Mouse (Mus musculus): ENCODE measurements at regions not wholly inside any gene's neighbourhood (a gene's known extent, or its start where the extent isn't known, plus 50 kb on each side); places are given as distances from the start of the nearest gene placed in this dataset.

DNA sequence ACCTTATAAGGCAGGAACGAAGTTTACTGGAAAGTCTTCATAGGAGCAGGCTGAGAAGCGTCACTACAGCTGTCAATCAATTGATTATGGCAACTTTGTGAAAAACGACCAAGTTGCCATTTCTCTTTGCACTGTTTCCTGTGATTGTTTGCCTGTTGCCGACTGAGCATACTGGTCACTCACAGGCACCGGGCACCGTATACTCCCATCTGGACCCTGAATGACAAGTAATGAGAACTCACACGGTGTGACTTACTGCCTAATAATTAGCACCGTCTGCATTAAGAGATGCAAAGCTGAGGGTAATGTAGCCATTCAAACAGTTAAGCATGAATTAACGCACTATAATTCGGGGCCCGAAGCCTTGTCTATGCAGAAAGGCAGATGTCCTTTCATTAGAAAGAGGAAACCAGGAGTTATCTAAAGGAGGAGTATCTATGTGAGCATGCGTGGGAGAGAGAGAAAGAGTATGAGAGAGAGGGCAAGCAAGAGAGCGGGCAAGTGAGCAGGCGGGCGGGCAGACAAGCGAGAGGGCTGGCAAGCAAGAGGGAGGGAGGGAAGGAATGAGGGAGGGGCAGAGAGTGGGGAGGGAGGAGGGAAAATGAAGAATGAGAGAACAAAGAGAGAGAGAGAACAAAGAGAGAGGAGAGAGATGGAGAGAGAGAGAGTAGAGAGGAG is 231.4 kb upstream of the Arid2 start:
- H3K36me3 ChIP-seq (ENCODE audit: control insufficient read depth in 1 of 2, insufficient read depth in 2 of 2, low read length in 2 of 2): no peaks in the 10 kb centered on the region

DNA sequence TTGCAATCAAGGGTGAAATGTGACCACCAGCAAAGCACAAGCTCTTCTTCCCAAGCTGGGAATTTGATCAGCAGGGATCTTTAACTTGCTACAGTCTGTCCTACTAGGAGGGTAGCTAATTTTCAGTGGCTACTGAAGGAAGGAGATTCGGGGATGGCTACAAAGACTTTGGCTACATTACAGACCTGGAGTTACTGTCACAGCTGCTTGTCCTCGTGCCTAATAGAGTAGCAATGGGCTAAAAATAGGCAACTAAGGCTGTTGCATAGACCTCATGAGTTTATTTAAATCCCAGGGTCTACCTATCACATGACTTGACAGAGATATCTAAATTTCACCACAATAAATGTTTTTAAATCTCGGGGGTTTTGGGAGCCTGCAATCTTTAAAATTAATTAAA is 227.7 kb upstream of the Arid2 start:
- peaks cover 0 to 8% of the 10 kb centered on the region in 2 experiments; a peak in 3 of 4 replicates for H3K27me3 ChIP-seq (ENCODE audit: control insufficient read depth in 1 of 2, insufficient read depth in 2 of 2, low read length in 2 of 2)
- no peaks in the 10 kb centered on the region for H3K79me2 ChIP-seq (ENCODE audit: control insufficient read depth, insufficient read depth, low read length, poor library complexity)
- H3K36me3 ChIP-seq (ENCODE audit: control insufficient read depth in 1 of 2, insufficient read depth in 2 of 2, low read length in 2 of 2): no peaks in the 10 kb centered on the region
- H3K9me3 ChIP-seq (replicated peaks; ENCODE audit: insufficient read depth, low read length): no peaks in the 10 kb centered on the region
- no peak overlapping the region for H3K4me3 ChIP-seq (ENCODE audit: control insufficient read depth in 1 of 2, insufficient read depth in 1 of 2, low read depth in 2 of 2, low read length in 2 of 2)
- TF ChIP-seq MYC (IDR thresholded peaks at IDR 0.05; ENCODE audit: low read depth, low read length) (no peak), NELFE (IDR thresholded peaks at IDR 0.05; ENCODE audit: low read depth, low read length) (no peak)
- DNase-seq (ENCODE audit: low read depth, low spot score): no peak
- H3K27ac ChIP-seq (ENCODE audit: control insufficient read depth, low read depth, low read length): no peak overlapping the region
- no peaks in the 10 kb centered on the region for H3K4me1 ChIP-seq (ENCODE audit: control insufficient read depth in 1 of 2, insufficient read depth in 2 of 2, low read length in 2 of 2)
- no peak overlapping the region for H3K9ac ChIP-seq (ENCODE audit: control insufficient read depth, low read depth, low read length, poor library complexity, severe bottlenecking)

More for the DNA sequence above, 231.4 kb upstream of the Arid2 start:
- Histone ChIP-seq H3K4me3 (ENCODE audit: control insufficient read depth in 1 of 2, insufficient read depth in 1 of 2, low read depth in 2 of 2, low read length in 2 of 2) (no peak overlapping the region), H3K27ac (ENCODE audit: control insufficient read depth, low read depth, low read length) (no peak overlapping the region), H3K79me2 (ENCODE audit: control insufficient read depth, insufficient read depth, low read length, poor library complexity) (no peaks in the 10 kb centered on the region), H3K27me3 (ENCODE audit: control insufficient read depth in 1 of 2, insufficient read depth in 2 of 2, low read length in 2 of 2) (peaks cover 0 to 7% of the 10 kb centered on the region in 2 experiments; a peak in 3 of 4 replicates), H3K9ac (ENCODE audit: control insufficient read depth, low read depth, low read length, poor library complexity, severe bottlenecking) (no peak overlapping the region), H3K9me3 (replicated peaks; ENCODE audit: insufficient read depth, low read length) (no peaks in the 10 kb centered on the region), H3K4me1 (ENCODE audit: control insufficient read depth in 1 of 2, insufficient read depth in 2 of 2, low read length in 2 of 2) (no peaks in the 10 kb centered on the region)
- no peak for DNase-seq (ENCODE audit: low read depth, low spot score)
- TF ChIP-seq EP300 (IDR thresholded peaks at IDR 0.05; ENCODE audit: low read depth in 1 of 2, low read length in 2 of 2) (no peak), MYC (IDR thresholded peaks at IDR 0.05; ENCODE audit: low read depth, low read length) (no peak), ZNF384 (IDR thresholded peaks at IDR 0.05; ENCODE audit: low read depth, low read length) (no peak), POLR2AphosphoS2 (IDR thresholded peaks at IDR 0.05; ENCODE audit: low read length) (no peak), E2F4 (IDR thresholded peaks at IDR 0.05; ENCODE audit: borderline replicate concordance, low read depth, low read length) (no peak), USF1 (IDR thresholded peaks at IDR 0.05; ENCODE audit: low read depth, low read length) (no peak), CHD2 (IDR thresholded peaks at IDR 0.05; ENCODE audit: low read length) (no peak), TCF12 (IDR thresholded peaks at IDR 0.05; ENCODE audit: low read depth, low read length) (no peak), UBTF (IDR thresholded peaks at IDR 0.05; ENCODE audit: borderline replicate concordance, insufficient read depth, low read depth, low read length) (no peak), SMC3 (IDR thresholded peaks at IDR 0.05; ENCODE audit: low read depth, low read length) (no peak), MXI1 (IDR thresholded peaks at IDR 0.05; ENCODE audit: low read depth, low read length) (no peak), ZC3H11A (IDR thresholded peaks at IDR 0.05; ENCODE audit: low read depth, low read length) (no peak), CHD1 (IDR thresholded peaks at IDR 0.05; ENCODE audit: low read depth, low read length) (no peak)

All from MEL (cell line).